Mouse (Mus musculus): Measurements from ENCODE around the gene Eprs. TPM values are rescaled to one million over a fixed set of nuclear protein-coding genes. Genes with fewer than 3 reads are reported as not detected.

Gene Eprs
- polyA plus RNA-seq, 1 experiment from 2014 or later, result 112 TPM

- H3K9me3 ChIP-seq, result no peaks in the 10 kb centered on the region
- 76% methylated on average over 6 of the region's 6 CpGs for WGBS
- 0 out of 2 replicates have a peak, but pooled peaks cover 4% of the 10 kb centered on the region for H3K4me1 ChIP-seq
- no peak overlapping the region for H3K9ac ChIP-seq
- no peak overlapping the region for H3K27ac ChIP-seq (replicated peaks)
- ATAC-seq (ENCODE audit: extremely low read depth, insufficient number of reproducible peaks, low FRiP score, low TSS enrichment), result no peak
- no peak overlapping the region for H3K4me3 ChIP-seq
- peaks cover 94% of the 10 kb centered on the region for H3K36me3 ChIP-seq
- no peak overlapping the region for H3K4me2 ChIP-seq
- H3K27me3 ChIP-seq (replicated peaks), result no peaks in the 10 kb centered on the region
These were observed 57.9 kb downstream of the Eprs start for GRCm38 (mm10) chr1:185420776-185421175.

- H3K9ac ChIP-seq, result no peak overlapping the region
- H3K9me3 ChIP-seq, result no peaks in the 10 kb centered on the region
- H3K27ac ChIP-seq (replicated peaks), result no peak overlapping the region
- H3K27me3 ChIP-seq (replicated peaks), result no peaks in the 10 kb centered on the region
- no peak overlapping the region for H3K4me2 ChIP-seq
- no peak overlapping the region for H3K4me3 ChIP-seq
- 90% methylated on average over 5 of the region's 5 CpGs for WGBS
- no peaks in the 10 kb centered on the region for H3K4me1 ChIP-seq
- no peak for ATAC-seq (ENCODE audit: extremely low read depth, insufficient number of reproducible peaks, low FRiP score, low TSS enrichment)
- H3K36me3 ChIP-seq, result peaks cover 86% of the 10 kb centered on the region
These were observed 63.7 kb downstream of the Eprs start for GRCm38 (mm10) chr1:185426583-185426982.

- Histone ChIP-seq H3K36me3 (peaks cover 48% of the 10 kb centered on the region), H3K4me1 (no peaks in the 10 kb centered on the region), H3K4me3 (no peak overlapping the region), H3K9me3 (no peaks in the 10 kb centered on the region), H3K9ac (no peak overlapping the region), H3K27me3 (replicated peaks) (no peaks in the 10 kb centered on the region), H3K4me2 (no peak overlapping the region), H3K27ac (replicated peaks) (no peak overlapping the region)
- 92% methylated on average over 5 of the region's 5 CpGs for WGBS
- ATAC-seq (ENCODE audit: extremely low read depth, insufficient number of reproducible peaks, low FRiP score, low TSS enrichment), result no peak
These were observed 67.6 kb downstream of the Eprs start for GRCm38 (mm10) chr1:185430488-185430887.

GRCm38 (mm10) chr1:185431245-185431997 lies 68.6 kb downstream of the Eprs start:
- 74% methylated on average over 6 of the region's 6 CpGs for WGBS
- Histone ChIP-seq H3K27ac (replicated peaks) (no peak overlapping the region), H3K36me3 (peaks cover 39% of the 10 kb centered on the region), H3K9me3 (no peaks in the 10 kb centered on the region), H3K4me2 (no peak overlapping the region), H3K27me3 (replicated peaks) (0 out of 2 replicates have a peak, but pooled peaks cover 3% of the 10 kb centered on the region), H3K4me3 (no peak overlapping the region), H3K4me1 (no peaks in the 10 kb centered on the region), H3K9ac (no peak overlapping the region)
- no peak for ATAC-seq (ENCODE audit: extremely low read depth, insufficient number of reproducible peaks, low FRiP score, low TSS enrichment)

- WGBS, result 77% methylated on average over 13 of the region's 13 CpGs
- no peak overlapping the region for H3K4me3 ChIP-seq
- no peaks in the 10 kb centered on the region for H3K9me3 ChIP-seq
- 0 out of 2 replicates have a peak, but pooled peaks cover 3% of the 10 kb centered on the region for H3K27me3 ChIP-seq (replicated peaks)
- H3K4me1 ChIP-seq, result no peaks in the 10 kb centered on the region
- peaks cover 34% of the 10 kb centered on the region for H3K36me3 ChIP-seq
- no peak overlapping the region for H3K4me2 ChIP-seq
- no peak overlapping the region for H3K27ac ChIP-seq (replicated peaks)
- no peak for ATAC-seq (ENCODE audit: extremely low read depth, insufficient number of reproducible peaks, low FRiP score, low TSS enrichment)
- no peak overlapping the region for H3K9ac ChIP-seq
These were observed 69.1 kb downstream of the Eprs start for GRCm38 (mm10) chr1:185431998-185432317.

- no peak for ATAC-seq (ENCODE audit: extremely low read depth, insufficient number of reproducible peaks, low FRiP score, low TSS enrichment)
- Histone ChIP-seq H3K27me3 (replicated peaks) (0 out of 2 replicates have a peak, but pooled peaks cover 3% of the 10 kb centered on the region), H3K9ac (no peak overlapping the region), H3K4me1 (no peaks in the 10 kb centered on the region), H3K9me3 (no peaks in the 10 kb centered on the region), H3K4me3 (no peak overlapping the region), H3K27ac (replicated peaks) (no peak overlapping the region), H3K36me3 (peaks cover 23% of the 10 kb centered on the region), H3K4me2 (no peak overlapping the region)
- WGBS, result 63% methylated on average over 6 of the region's 6 CpGs
These were observed 70.3 kb downstream of the Eprs start for GRCm38 (mm10) chr1:185433112-185433511.

GRCm38 (mm10) chr1:185438841-185439580 lies 76.2 kb downstream of the Eprs start:
- Histone ChIP-seq H3K4me1 (peaks cover 3% of the 10 kb centered on the region; the same call in 1 of the 2 replicates), H3K9me3 (no peaks in the 10 kb centered on the region), H3K9ac (no peak overlapping the region), H3K36me3 (no peaks in the 10 kb centered on the region), H3K4me2 (no peak overlapping the region), H3K4me3 (no peak overlapping the region), H3K27ac (replicated peaks) (no peak overlapping the region), H3K27me3 (replicated peaks) (0 out of 2 replicates have a peak, but pooled peaks cover 3% of the 10 kb centered on the region)
- ATAC-seq (ENCODE audit: extremely low read depth, insufficient number of reproducible peaks, low FRiP score, low TSS enrichment), result no peak
- WGBS, result 54% methylated on average over 9 of the region's 9 CpGs

GRCm38 (mm10) chr1:185441703-185442472 lies 79.0 kb downstream of the Eprs start:
- Histone ChIP-seq H3K4me2 (no peak overlapping the region), H3K27ac (replicated peaks) (no peak overlapping the region), H3K4me3 (no peak overlapping the region), H3K27me3 (replicated peaks) (no peaks in the 10 kb centered on the region), H3K9me3 (no peaks in the 10 kb centered on the region), H3K4me1 (peaks cover 3% of the 10 kb centered on the region; the same call in 1 of the 2 replicates), H3K36me3 (no peaks in the 10 kb centered on the region), H3K9ac (no peak overlapping the region)
- WGBS, result 69% methylated on average over 18 of the region's 18 CpGs
- no peak for ATAC-seq (ENCODE audit: extremely low read depth, insufficient number of reproducible peaks, low FRiP score, low TSS enrichment)

- Histone ChIP-seq H3K27me3 (replicated peaks) (peaks cover 15% of the 10 kb centered on the region), H3K4me1 (no peaks in the 10 kb centered on the region), H3K9me3 (no peaks in the 10 kb centered on the region), H3K4me2 (peak overlapping the region; percentile 20; the same call in 1 of the 2 replicates), H3K4me3 (no peak overlapping the region), H3K9ac (no peak overlapping the region), H3K36me3 (no peaks in the 10 kb centered on the region), H3K27ac (replicated peaks) (no peak overlapping the region)
- ATAC-seq (ENCODE audit: extremely low read depth, insufficient number of reproducible peaks, low FRiP score, low TSS enrichment), result no peak
- 78% methylated on average over 7 of the region's 7 CpGs for WGBS
These were observed 86.1 kb downstream of the Eprs start for GRCm38 (mm10) chr1:185448936-185449335.

GRCm38 (mm10) chr1:185449727-185450126 lies 86.9 kb downstream of the Eprs start:
- H3K4me1 ChIP-seq, result peaks cover 6% of the 10 kb centered on the region; the same call in 1 of the 2 replicates
- H3K27me3 ChIP-seq (replicated peaks), result peaks cover 23% of the 10 kb centered on the region
- H3K36me3 ChIP-seq, result no peaks in the 10 kb centered on the region
- 71% methylated on average over 2 of the region's 2 CpGs for WGBS
- no peak overlapping the region for H3K9ac ChIP-seq
- ATAC-seq (ENCODE audit: extremely low read depth, insufficient number of reproducible peaks, low FRiP score, low TSS enrichment), result peak; percentile 41; the same call in 1 of the 2 replicates
- no peaks in the 10 kb centered on the region for H3K9me3 ChIP-seq
- H3K27ac ChIP-seq (replicated peaks), result no peak overlapping the region
- H3K4me2 ChIP-seq, result peak overlapping the region; percentile 40
- H3K4me3 ChIP-seq, result no peak overlapping the region

GRCm38 (mm10) chr1:185451077-185451476 lies 88.2 kb downstream of the Eprs start:
- Histone ChIP-seq H3K36me3 (no peaks in the 10 kb centered on the region), H3K9me3 (no peaks in the 10 kb centered on the region), H3K4me3 (peak overlapping the region; percentile 20; the same call in 1 of the 2 replicates), H3K27ac (replicated peaks) (no peak overlapping the region), H3K4me1 (peaks cover 16% of the 10 kb centered on the region), H3K4me2 (peak overlapping the region; percentile 40), H3K9ac (no peak overlapping the region), H3K27me3 (replicated peaks) (peaks cover 36% of the 10 kb centered on the region)
- 72% methylated on average over 8 of the region's 8 CpGs for WGBS
- no peak for ATAC-seq (ENCODE audit: extremely low read depth, insufficient number of reproducible peaks, low FRiP score, low TSS enrichment)

All from heart, embryonic 13.5 days (tissue).